Mouse (Mus musculus) cortical plate, adult 2 months (tissue): ENCODE measurements at regions not wholly inside any gene's neighbourhood (a gene's known extent, or its start where the extent isn't known, plus 50 kb on each side); places are given as distances from the start of the nearest gene placed in this dataset.

Experiments used
- CTCF ChIP-seq: fragments of 200-500 bp; IDR thresholded peaks from 2 replicates; pipeline ENCODE4 v1.5.1; 2011; ENCODE audit warnings: mild to moderate bottlenecking, control low read depth, low read length; ENCODE audit not compliant: insufficient read depth; ENCODE audit errors: extremely low read depth
- POLR2A ChIP-seq: fragments of 200-500 bp; IDR thresholded peaks from 2 replicates; pipeline ENCODE4 v1.6.1; 2011; ENCODE audit warnings: mild to moderate bottlenecking, low read length, control low read depth; ENCODE audit not compliant: insufficient read depth; ENCODE audit errors: extremely low read depth

GRCm38 (mm10) chrX:11098366-11098765 is 200.7 kb upstream of the H2al1a start:
- TF ChIP-seq CTCF (no peak), POLR2A (no peak)
